Mouse (Mus musculus): ENCODE measurements around the gene Dlgap3.

- TF ChIP-seq TAL1 (IDR thresholded peaks at IDR 0.05; ENCODE audit: low read length) (no peak), GATA1 (IDR thresholded peaks at IDR 0.05; ENCODE audit: low read length) (no peak)
These were observed 63.5 kb downstream of the Dlgap3 start for GRCm38 (mm10) chr4:127232551-127232950.
